Mouse (Mus musculus) small intestine, adult 2 months (tissue): ENCODE measurements around the gene Nop10.

ENCODE experiments used
- CTCF ChIP-seq: fragments of 200-500 bp; IDR thresholded peaks from 2 replicates; pipeline ENCODE4 v1.5.1; 2012; ENCODE audit warnings: low read depth, mild to moderate bottlenecking, control low read depth, inconsistent platforms, low read length, moderate library complexity, mixed read lengths; ENCODE audit not compliant: insufficient replicate concordance, insufficient read length; ENCODE audit errors: extremely low read depth
- POLR2A ChIP-seq: fragments of 200-500 bp; IDR thresholded peaks from 2 replicates; pipeline ENCODE4 v1.6.1; 2012; ENCODE audit warnings: low read depth, mild to moderate bottlenecking, control low read depth, inconsistent platforms, low read length, moderate library complexity

DNA sequence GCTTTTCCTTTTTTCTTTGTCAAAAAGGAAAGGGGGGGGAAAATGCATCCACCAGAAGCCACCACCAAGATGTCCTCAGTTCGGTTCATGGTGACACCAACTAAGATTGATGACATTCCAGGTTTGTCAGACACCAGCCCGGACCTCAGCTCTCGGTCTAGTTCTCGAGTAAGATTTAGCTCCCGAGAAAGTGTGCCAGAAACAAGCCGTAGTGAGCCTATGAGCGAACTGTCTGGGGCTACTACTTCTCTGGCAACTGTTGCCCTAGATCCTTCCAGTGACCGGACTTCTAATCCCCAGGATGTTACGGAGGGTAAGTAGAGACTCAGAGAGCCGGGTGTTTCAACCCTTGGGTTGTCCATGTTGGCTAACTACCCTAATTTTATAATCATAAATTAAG is 5.1 kb downstream of the Nop10 start:
- no peak for TF ChIP-seq POLR2A
- no peak for TF ChIP-seq CTCF
